17 mouse cellular contexts compared by ENCODE assay signal in the genomic region with DNA sequence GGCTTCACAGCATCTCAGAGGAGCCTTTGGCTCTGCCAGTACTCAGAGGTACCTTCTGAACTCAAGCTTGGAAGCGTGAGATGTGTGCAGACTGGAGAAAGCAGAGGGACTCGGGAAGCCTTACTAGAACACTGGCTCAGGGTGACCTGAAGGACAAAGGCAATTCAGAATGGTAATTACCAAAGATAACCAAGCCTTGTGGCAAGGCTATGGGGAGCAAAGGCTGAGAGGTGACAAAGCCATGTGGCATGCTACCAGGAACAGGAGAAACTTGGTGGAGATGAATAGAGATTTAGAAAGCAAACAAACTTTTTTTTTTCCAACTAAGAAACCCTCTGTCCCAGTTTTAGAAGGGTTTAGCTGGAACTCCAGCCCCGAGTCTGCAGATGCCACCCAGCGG. TPM values are rescaled to one million over a fixed set of nuclear protein-coding genes. Genes with fewer than 3 reads are reported as not detected.
A peak's percentile ranks its signal among the peaks of the same experiment; 100 is the strongest.
DNase-seq lines count a peak whose midpoint lies in the region; ATAC-seq and TF ChIP-seq lines count a peak whose summit lies in the region.
"Had no signal": no experiment of that assay in that cellular context is flagged by ENCODE, and none has a peak within 500 bp of the region (broad histone marks: within the 10 kb centered on the region; RNA-seq: fewer than 3 reads in every experiment).

No protein-coding gene starts in this region.

- no peaks in the 10 kb centered on the region for H3K9me3 ChIP-seq in embryonic facial prominence, embryonic 14.5 days (ENCODE audit: control insufficient read depth, low read length)
- no peaks in the 10 kb centered on the region for H3K9me3 ChIP-seq in liver, embryonic 15.5 days (replicated peaks)
- H3K9me3 ChIP-seq: embryonic facial prominence, embryonic 15.5 days; hindbrain, embryonic 13.5 days; midbrain, embryonic 15.5 days; neural tube, embryonic 12.5 days had no signal

- no peak overlapping the region for H3K9ac ChIP-seq in embryonic facial prominence, embryonic 14.5 days (ENCODE audit: low read depth, low read length)
- peak overlapping the region; percentile 31; the same call in 1 of the 2 replicates for H3K9ac ChIP-seq in liver, embryonic 15.5 days
- H3K9ac ChIP-seq: embryonic facial prominence, embryonic 15.5 days; hindbrain, embryonic 13.5 days; midbrain, embryonic 15.5 days; neural tube, embryonic 12.5 days had no signal

- no peak for TF ChIP-seq CTCF in cerebellum, adult 2 months (IDR thresholded peaks at IDR 0.05; ENCODE audit: borderline replicate concordance, insufficient read depth, low read depth, low read length)

- DNase-seq in cerebellum, adult 2 months: peak; percentile 16 to 36
- DNase-seq in cerebellum, adult 11 months: no peak
- peak; percentile 5 for DNase-seq in kidney, postnatal 10 days
- DNase-seq in kidney, adult 11 months: no peak
- no peak for DNase-seq in embryonic facial prominence, embryonic 14.5 days (ENCODE audit: low spot score)
- no peak for DNase-seq in Muller cell, postnatal 12 days (ENCODE audit: inconsistent ontology term)
- no peak for DNase-seq in embryo, embryonic 10.5 days (ENCODE audit: low spot score)
- DNase-seq: B cell, adult 2 months; cerebellum, postnatal 25 days; kidney, adult 9 months; retina, postnatal 1 day had no signal

- 77% methylated on average over 4 of the region's 4 CpGs for WGBS in cerebellum, adult 2 months
- WGBS in embryonic facial prominence, embryonic 14.5 days: 68% methylated on average over 4 of the region's 4 CpGs
- WGBS in liver, embryonic 15.5 days (ENCODE audit: insufficient replicate concordance): 67% methylated on average over 4 of the region's 4 CpGs

- H3K27ac ChIP-seq in cerebellum, adult 2 months (ENCODE audit: insufficient read depth, low read length): peak overlapping the region; percentile 43; the same call in 1 of the 2 replicates
- peak overlapping the region; percentile 10; the same call in 1 of the 2 replicates for H3K27ac ChIP-seq in embryonic facial prominence, embryonic 14.5 days (replicated peaks; ENCODE audit: low read depth, low read length)
- H3K27ac ChIP-seq in liver, embryonic 15.5 days (replicated peaks): peak overlapping the region; percentile 76
- H3K27ac ChIP-seq: hindbrain, embryonic 13.5 days; macrophage; midbrain, embryonic 15.5 days; neural tube, embryonic 12.5 days had no signal

- H3K4me2 ChIP-seq in embryonic facial prominence, embryonic 14.5 days (ENCODE audit: low read depth, low read length): no peak overlapping the region
- H3K4me2 ChIP-seq in liver, embryonic 15.5 days: peak overlapping the region; percentile 31
- H3K4me2 ChIP-seq: hindbrain, embryonic 13.5 days; midbrain, embryonic 15.5 days; neural tube, embryonic 12.5 days had no signal

- ATAC-seq in embryonic facial prominence, embryonic 14.5 days (ENCODE audit: low read depth): no peak
- no peak for ATAC-seq in liver, embryonic 15.5 days (ENCODE audit: insufficient read depth)
- ATAC-seq: midbrain, embryonic 15.5 days had no signal

- no peaks in the 10 kb centered on the region for H3K36me3 ChIP-seq in embryonic facial prominence, embryonic 14.5 days (ENCODE audit: control insufficient read depth, insufficient read depth, low read length)
- peaks cover 38% of the 10 kb centered on the region for H3K36me3 ChIP-seq in liver, embryonic 15.5 days (replicated peaks)
- H3K36me3 ChIP-seq: embryonic facial prominence, embryonic 15.5 days; hindbrain, embryonic 13.5 days; midbrain, embryonic 15.5 days; neural tube, embryonic 12.5 days had no signal

- H3K4me1 ChIP-seq in cerebellum, adult 2 months (ENCODE audit: control insufficient read depth, insufficient read depth, low read length): peaks cover 9% of the 10 kb centered on the region
- H3K4me1 ChIP-seq in embryonic facial prominence, embryonic 14.5 days (ENCODE audit: control insufficient read depth, insufficient read depth, low read length): peaks cover 68% of the 10 kb centered on the region
- peaks cover 97% of the 10 kb centered on the region for H3K4me1 ChIP-seq in liver, embryonic 15.5 days (replicated peaks)

- H3K27me3 ChIP-seq in cerebellum, adult 2 months (ENCODE audit: control insufficient read depth, insufficient read depth, low read length): no peaks in the 10 kb centered on the region
- H3K27me3 ChIP-seq in embryonic facial prominence, embryonic 14.5 days (replicated peaks; ENCODE audit: control insufficient read depth, insufficient read depth, low read length): no peaks in the 10 kb centered on the region
- H3K27me3 ChIP-seq in liver, embryonic 15.5 days: no peaks in the 10 kb centered on the region
- H3K27me3 ChIP-seq: embryonic facial prominence, embryonic 15.5 days; midbrain, embryonic 15.5 days; neural tube, embryonic 12.5 days had no signal

- no peak for TF ChIP-seq POLR2A in cerebellum, adult 2 months (IDR thresholded peaks at IDR 0.05; ENCODE audit: borderline replicate concordance, insufficient read depth, low read length)

- no peak overlapping the region for H3K4me3 ChIP-seq in cerebellum, adult 2 months (replicated peaks; ENCODE audit: insufficient read depth, low read depth, low read length)
- no peak overlapping the region for H3K4me3 ChIP-seq in embryonic facial prominence, embryonic 14.5 days (ENCODE audit: low read depth, low read length)
- no peak overlapping the region for H3K4me3 ChIP-seq in liver, embryonic 15.5 days (replicated peaks)
- H3K4me3 ChIP-seq: embryonic facial prominence, embryonic 15.5 days; hindbrain, embryonic 13.5 days; midbrain, embryonic 15.5 days; neural tube, embryonic 12.5 days had no signal

RNA-seq across cellular contexts. Expression of a gene that starts 8.5 kb away (rescaled TPM):
- polyA plus RNA-seq in cerebellum, adult 2 months (2012; rRNA removed): 12.7 and 14.5 TPM in 2 replicates
- 31.0 and 35.2 TPM in 2 replicates for polyA plus RNA-seq in embryonic facial prominence, embryonic 14.5 days (2014; fragmentation: Nextera tagmentation; extraction: Ambion mirVana)
- 24.2 and 24.7 TPM in 2 replicates for polyA plus RNA-seq in liver, embryonic 15.5 days (2015; fragmentation: Nextera tagmentation; extraction: Ambion mirVana)

Comparison
In these comparisons a context has a peak if more than half of its experiments do, and no peak if none do; other contexts are left out.
1. DNase-seq: peak in cerebellum, adult 2 months (2 of 2) and kidney, postnatal 10 days (single experiment); none in cerebellum, adult 11 months (single experiment), kidney, adult 11 months (single experiment), embryonic facial prominence, embryonic 14.5 days (single experiment), Muller cell, postnatal 12 days (single experiment) and embryo, embryonic 10.5 days (single experiment).
2. H3K27ac ChIP-seq: peak in every context shown above with its lines; median percentile 76 in liver, embryonic 15.5 days; 43 in cerebellum, adult 2 months; 10 in embryonic facial prominence, embryonic 14.5 days.